Mouse (Mus musculus): Measurements from ENCODE around the gene Wnt9a. TPM values are rescaled to one million over a fixed set of nuclear protein-coding genes. Genes with fewer than 3 reads are reported as not detected.
"Not testable (repeated sequence)": the region's sequence is repeated elsewhere in the genome, so short reads cannot be mapped to it uniquely, and the experiment has no call there.

Gene Wnt9a
- polyA plus RNA-seq, 1 experiment: 0.67 TPM

GRCm38 (mm10) chr11:59364417-59364816 lies 57.7 kb downstream of the Wnt9a start:
- Histone ChIP-seq H3K4me1 (ENCODE audit: control insufficient read depth, insufficient read depth, low read length) (no peaks in the 10 kb centered on the region), H3K4me3 (replicated peaks; ENCODE audit: insufficient read depth, low read depth, low read length) (no peak overlapping the region), H3K27ac (ENCODE audit: insufficient read depth, low read length) (no peak overlapping the region), H3K27me3 (ENCODE audit: control insufficient read depth, insufficient read depth, low read length) (no peaks in the 10 kb centered on the region)
- DNase-seq: no peak
- 48% methylated on average over 3 of the region's 3 CpGs for WGBS
- no peak for TF ChIP-seq CTCF (IDR thresholded peaks at IDR 0.05; ENCODE audit: borderline replicate concordance, insufficient read depth, low read depth, low read length)
- no peak for TF ChIP-seq POLR2A (IDR thresholded peaks at IDR 0.05; ENCODE audit: borderline replicate concordance, insufficient read depth, low read length)

- H3K4me3 ChIP-seq (replicated peaks; ENCODE audit: insufficient read depth, low read depth, low read length): no peak overlapping the region
- no peak for TF ChIP-seq CTCF (IDR thresholded peaks at IDR 0.05; ENCODE audit: borderline replicate concordance, insufficient read depth, low read depth, low read length)
- 34% methylated on average over 3 of the region's 3 CpGs for WGBS
- H3K4me1 ChIP-seq (ENCODE audit: control insufficient read depth, insufficient read depth, low read length): no peaks in the 10 kb centered on the region
- H3K27me3 ChIP-seq (ENCODE audit: control insufficient read depth, insufficient read depth, low read length): no peaks in the 10 kb centered on the region
- DNase-seq: no peak
- H3K27ac ChIP-seq (ENCODE audit: insufficient read depth, low read length): no peak overlapping the region
These were observed 59.3 kb downstream of the Wnt9a start for GRCm38 (mm10) chr11:59366031-59366430.

GRCm38 (mm10) chr11:59366633-59367032 lies 59.9 kb downstream of the Wnt9a start:
- no peak overlapping the region for H3K4me3 ChIP-seq (replicated peaks; ENCODE audit: insufficient read depth, low read depth, low read length)
- no peaks in the 10 kb centered on the region for H3K4me1 ChIP-seq (ENCODE audit: control insufficient read depth, insufficient read depth, low read length)
- 12% methylated on average over 3 of the region's 3 CpGs for WGBS
- DNase-seq: no peak
- no peaks in the 10 kb centered on the region for H3K27me3 ChIP-seq (ENCODE audit: control insufficient read depth, insufficient read depth, low read length)
- TF ChIP-seq POLR2A (IDR thresholded peaks at IDR 0.05; ENCODE audit: borderline replicate concordance, insufficient read depth, low read length): no peak
- no peak for TF ChIP-seq CTCF (IDR thresholded peaks at IDR 0.05; ENCODE audit: borderline replicate concordance, insufficient read depth, low read depth, low read length)
- H3K27ac ChIP-seq (ENCODE audit: insufficient read depth, low read length): no peak overlapping the region

- H3K4me3 ChIP-seq (replicated peaks; ENCODE audit: insufficient read depth, low read depth, low read length); H3K27me3 ChIP-seq (ENCODE audit: control insufficient read depth, insufficient read depth, low read length); H3K27ac ChIP-seq (ENCODE audit: insufficient read depth, low read length); DNase-seq; H3K4me1 ChIP-seq (ENCODE audit: control insufficient read depth, insufficient read depth, low read length): not testable (repeated sequence)
- 87% methylated on average over 4 of the region's 4 CpGs for WGBS
These were observed 61.2 kb downstream of the Wnt9a start for GRCm38 (mm10) chr11:59367955-59368354.

- no peak for TF ChIP-seq POLR2A (IDR thresholded peaks at IDR 0.05; ENCODE audit: borderline replicate concordance, insufficient read depth, low read length)
- TF ChIP-seq CTCF (IDR thresholded peaks at IDR 0.05; ENCODE audit: borderline replicate concordance, insufficient read depth, low read depth, low read length): no peak
- WGBS: 78% methylated on average over 11 of the region's 11 CpGs
- DNase-seq: no peak
These were observed 63.1 kb downstream of the Wnt9a start for GRCm38 (mm10) chr11:59369848-59370247.

GRCm38 (mm10) chr11:59375475-59375874 lies 68.7 kb downstream of the Wnt9a start, which contains the start of gene Prss38:
Prss38 (minus strand) TSS chr11:59375657.
- no peak for TF ChIP-seq CTCF (IDR thresholded peaks at IDR 0.05; ENCODE audit: borderline replicate concordance, insufficient read depth, low read depth, low read length)
- no peak for TF ChIP-seq POLR2A (IDR thresholded peaks at IDR 0.05; ENCODE audit: borderline replicate concordance, insufficient read depth, low read length)
- H3K4me1 ChIP-seq (ENCODE audit: control insufficient read depth, insufficient read depth, low read length): no peaks in the 10 kb centered on the region
- H3K27ac ChIP-seq (ENCODE audit: insufficient read depth, low read length): no peak within 1 kb of the TSS
- WGBS: 68% methylated on average over 16 of the region's 16 CpGs
- H3K4me3 ChIP-seq (replicated peaks; ENCODE audit: insufficient read depth, low read depth, low read length): no peak within 1 kb of the TSS
- DNase-seq: no peak
- H3K27me3 ChIP-seq (ENCODE audit: control insufficient read depth, insufficient read depth, low read length): no peaks in the 10 kb centered on the region

More at GRCm38 (mm10) chr11:59369848-59370247, 63.1 kb downstream of the Wnt9a start:
- no peaks in the 10 kb centered on the region for H3K27me3 ChIP-seq (ENCODE audit: control insufficient read depth, insufficient read depth, low read length)
- no peaks in the 10 kb centered on the region for H3K4me1 ChIP-seq (ENCODE audit: control insufficient read depth, insufficient read depth, low read length)
- H3K4me3 ChIP-seq (replicated peaks; ENCODE audit: insufficient read depth, low read depth, low read length): no peak overlapping the region
- no peak overlapping the region for H3K27ac ChIP-seq (ENCODE audit: insufficient read depth, low read length)

GRCm38 (mm10) chr11:59377999-59378398 lies 71.3 kb downstream of the Wnt9a start:
- DNase-seq: no peak
- 76% methylated on average over 3 of the region's 3 CpGs for WGBS
- H3K27me3 ChIP-seq (ENCODE audit: control insufficient read depth, insufficient read depth, low read length): no peaks in the 10 kb centered on the region
- H3K27ac ChIP-seq (ENCODE audit: insufficient read depth, low read length): no peak overlapping the region
- H3K4me1 ChIP-seq (ENCODE audit: control insufficient read depth, insufficient read depth, low read length): no peaks in the 10 kb centered on the region
- no peak for TF ChIP-seq CTCF (IDR thresholded peaks at IDR 0.05; ENCODE audit: borderline replicate concordance, insufficient read depth, low read depth, low read length)
- no peak overlapping the region for H3K4me3 ChIP-seq (replicated peaks; ENCODE audit: insufficient read depth, low read depth, low read length)

- no peak for DNase-seq
- TF ChIP-seq CTCF (IDR thresholded peaks at IDR 0.05; ENCODE audit: borderline replicate concordance, insufficient read depth, low read depth, low read length): no peak
- no peak for TF ChIP-seq POLR2A (IDR thresholded peaks at IDR 0.05; ENCODE audit: borderline replicate concordance, insufficient read depth, low read length)
- no peak overlapping the region for H3K27ac ChIP-seq (ENCODE audit: insufficient read depth, low read length)
- H3K27me3 ChIP-seq (ENCODE audit: control insufficient read depth, insufficient read depth, low read length): no peaks in the 10 kb centered on the region
- no peak overlapping the region for H3K4me3 ChIP-seq (replicated peaks; ENCODE audit: insufficient read depth, low read depth, low read length)
- H3K4me1 ChIP-seq (ENCODE audit: control insufficient read depth, insufficient read depth, low read length): no peaks in the 10 kb centered on the region
These were observed 72.8 kb downstream of the Wnt9a start for GRCm38 (mm10) chr11:59379547-59379946.

Other genes starting within 250 kb of the Wnt9a start
- gene Obscn, start 170.5 kb upstream of the Wnt9a start, polyA plus RNA-seq (2012; rRNA removed): 0.43 and 0.52 TPM in 2 replicates
- gene Iba57, start 143.2 kb upstream of the Wnt9a start, polyA plus RNA-seq (2012; rRNA removed): 5.1 and 5.7 TPM in 2 replicates
- gene Gjc2, start 123.7 kb upstream of the Wnt9a start, polyA plus RNA-seq (2012; rRNA removed): 47.5 and 57.1 TPM in 2 replicates
- gene Guk1, start 114.7 kb upstream of the Wnt9a start, polyA plus RNA-seq (2012; rRNA removed): 207 and 235 TPM in 2 replicates
- gene Mrpl55, start 104.4 kb upstream of the Wnt9a start, polyA plus RNA-seq (2012; rRNA removed): 53.9 and 57.3 TPM in 2 replicates
- 28.4 and 29.6 TPM in 2 replicates for gene 2310033P09Rik, start 98.6 kb upstream of the Wnt9a start, polyA plus RNA-seq (2012; rRNA removed)
- gene Arf1, start 78.7 kb upstream of the Wnt9a start, polyA plus RNA-seq (2012; rRNA removed): 514 and 515 TPM in 2 replicates
- not detected in 2 replicates for gene Wnt3a, start 16.2 kb upstream of the Wnt9a start, polyA plus RNA-seq (2012; rRNA removed)
- 0.11 TPM in 1 of 2 replicates, not detected in the other for gene Prss38, start 68.7 kb downstream of the Wnt9a start, polyA plus RNA-seq (2012; rRNA removed)
- 11.6 and 12.1 TPM in 2 replicates for gene Jmjd4, start 143.1 kb downstream of the Wnt9a start, polyA plus RNA-seq (2012; rRNA removed)
- gene Snap47, start 144.3 kb downstream of the Wnt9a start, polyA plus RNA-seq (2012; rRNA removed): 445 and 459 TPM in 2 replicates
- 4.5 and 4.9 TPM in 2 replicates for gene Zfp867, start 165.5 kb downstream of the Wnt9a start, polyA plus RNA-seq (2012; rRNA removed)
- gene Zkscan17, start 219.8 kb downstream of the Wnt9a start, polyA plus RNA-seq (2012; rRNA removed): 12.4 and 13.1 TPM in 2 replicates
- gene Nlrp3, start 234.6 kb downstream of the Wnt9a start, polyA plus RNA-seq (2012; rRNA removed): 0.26 and 0.73 TPM in 2 replicates

Measured in cerebellum, adult 2 months (tissue).